ENCODE assay signal across 18 mouse cellular contexts in the genomic region with DNA sequence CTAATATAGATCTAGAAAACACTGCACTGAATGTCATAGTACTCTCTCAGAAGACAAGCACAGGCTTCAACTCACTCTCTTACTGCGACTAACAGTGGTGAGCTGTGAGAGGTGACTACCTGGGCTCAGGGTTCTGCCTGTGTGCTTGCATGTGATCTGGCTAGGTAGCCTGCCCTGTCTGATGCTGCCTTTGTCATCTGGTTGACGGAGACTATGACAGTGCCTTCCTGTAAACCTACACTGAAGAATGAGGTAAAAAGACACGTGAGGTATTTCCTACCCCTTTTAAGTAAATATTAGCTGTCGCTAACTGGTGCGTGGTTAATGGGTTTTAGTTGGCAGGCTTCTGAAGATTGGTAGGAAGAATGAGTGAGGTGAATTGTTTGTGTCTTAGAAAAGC.
DNase-seq lines count a peak whose midpoint lies in the region; ATAC-seq and TF ChIP-seq lines count a peak whose summit lies in the region.
"Had no signal": no experiment of that assay in that cellular context is flagged by ENCODE, and none has a peak within 500 bp of the region (broad histone marks: within the 10 kb centered on the region; RNA-seq: fewer than 3 reads in every experiment).

No protein-coding gene starts in this region.

- no peak for DNase-seq in hindbrain, postnatal 0 days (ENCODE audit: low spot score)
- no peak for DNase-seq in limb, embryonic 10.5 days (ENCODE audit: low spot score)
- DNase-seq in thymus, postnatal 36 days: no peak
- no peak for DNase-seq in heart, postnatal 25 days (ENCODE audit: low spot score)
- DNase-seq: adrenal gland, postnatal 14 days; cerebellum, adult 18-20 months; cerebellum, postnatal 36 days; gastrocnemius, adult 2 months; heart, adult 2 months; lung, adult 18-20 months; right cerebral cortex, postnatal 25 days had no signal

- no peak overlapping the region for H3K4me2 ChIP-seq in hindbrain, embryonic 12.5 days (replicated peaks)
- no peak overlapping the region for H3K4me2 ChIP-seq in hindbrain, postnatal 0 days (ENCODE audit: low read depth, low read length)
- no peak overlapping the region for H3K4me2 ChIP-seq in limb, embryonic 12.5 days
- no peak overlapping the region for H3K4me2 ChIP-seq in embryonic facial prominence, embryonic 12.5 days (replicated peaks)
- no peak overlapping the region for H3K4me2 ChIP-seq in forebrain, embryonic 15.5 days (replicated peaks)
- H3K4me2 ChIP-seq: hindbrain, embryonic 14.5 days; neural tube, embryonic 13.5 days had no signal

- H3K27me3 ChIP-seq in hindbrain, embryonic 12.5 days: no peaks in the 10 kb centered on the region
- H3K27me3 ChIP-seq in hindbrain, postnatal 0 days (ENCODE audit: insufficient read depth, low read length): no peaks in the 10 kb centered on the region
- H3K27me3 ChIP-seq in limb, embryonic 12.5 days: no peaks in the 10 kb centered on the region
- no peaks in the 10 kb centered on the region for H3K27me3 ChIP-seq in limb, embryonic 10.5 days (ENCODE audit: low read depth, poor library complexity, severe bottlenecking)
- H3K27me3 ChIP-seq in embryonic facial prominence, embryonic 12.5 days: no peaks in the 10 kb centered on the region
- no peaks in the 10 kb centered on the region for H3K27me3 ChIP-seq in forebrain, embryonic 15.5 days
- H3K27me3 ChIP-seq: neural tube, embryonic 13.5 days had no signal

- H3K9ac ChIP-seq in hindbrain, embryonic 12.5 days: no peak overlapping the region
- no peak overlapping the region for H3K9ac ChIP-seq in hindbrain, postnatal 0 days (replicated peaks; ENCODE audit: low read length)
- no peak overlapping the region for H3K9ac ChIP-seq in limb, embryonic 12.5 days (replicated peaks)
- no peak overlapping the region for H3K9ac ChIP-seq in embryonic facial prominence, embryonic 12.5 days
- H3K9ac ChIP-seq in forebrain, embryonic 15.5 days (replicated peaks): no peak overlapping the region
- H3K9ac ChIP-seq: hindbrain, embryonic 14.5 days; neural tube, embryonic 13.5 days had no signal

- 75% methylated on average over 5 of the region's 5 CpGs for WGBS in hindbrain, embryonic 12.5 days
- 55% methylated on average over 5 of the region's 5 CpGs for WGBS in hindbrain, postnatal 0 days
- 58% methylated on average over 5 of the region's 5 CpGs for WGBS in limb, embryonic 12.5 days
- WGBS in limb, embryonic 10.5 days: 69% methylated on average over 5 of the region's 5 CpGs
- WGBS in embryonic facial prominence, embryonic 12.5 days: 56% methylated on average over 5 of the region's 5 CpGs
- WGBS in forebrain, embryonic 15.5 days: 20% methylated on average over 5 of the region's 5 CpGs

- H3K4me3 ChIP-seq in hindbrain, embryonic 12.5 days: no peak overlapping the region
- H3K4me3 ChIP-seq in hindbrain, postnatal 0 days (ENCODE audit: low read length): no peak overlapping the region
- no peak overlapping the region for H3K4me3 ChIP-seq in limb, embryonic 12.5 days (replicated peaks)
- H3K4me3 ChIP-seq in limb, embryonic 10.5 days: no peak overlapping the region
- H3K4me3 ChIP-seq in embryonic facial prominence, embryonic 12.5 days: no peak overlapping the region
- H3K4me3 ChIP-seq in forebrain, embryonic 15.5 days: no peak overlapping the region
- H3K4me3 ChIP-seq: gastrocnemius, adult 2 months; heart, adult 2 months; neural tube, embryonic 13.5 days had no signal

- H3K27ac ChIP-seq in hindbrain, embryonic 12.5 days: no peak overlapping the region
- H3K27ac ChIP-seq in hindbrain, postnatal 0 days: no peak overlapping the region
- H3K27ac ChIP-seq in limb, embryonic 12.5 days: no peak overlapping the region
- H3K27ac ChIP-seq in limb, embryonic 10.5 days: no peak overlapping the region
- no peak overlapping the region for H3K27ac ChIP-seq in embryonic facial prominence, embryonic 12.5 days
- H3K27ac ChIP-seq in forebrain, embryonic 15.5 days (replicated peaks): no peak overlapping the region
- H3K27ac ChIP-seq: gastrocnemius, adult 2 months; heart, adult 2 months; hindbrain, embryonic 14.5 days; neural tube, embryonic 13.5 days had no signal

- peaks cover 27% of the 10 kb centered on the region for H3K4me1 ChIP-seq in hindbrain, embryonic 12.5 days
- no peaks in the 10 kb centered on the region for H3K4me1 ChIP-seq in hindbrain, postnatal 0 days (ENCODE audit: insufficient read depth, low read length)
- H3K4me1 ChIP-seq in limb, embryonic 12.5 days (replicated peaks): peaks cover 32% of the 10 kb centered on the region
- H3K4me1 ChIP-seq in limb, embryonic 10.5 days: peaks cover 36% of the 10 kb centered on the region
- H3K4me1 ChIP-seq in embryonic facial prominence, embryonic 12.5 days: peaks cover 28% of the 10 kb centered on the region
- H3K4me1 ChIP-seq in forebrain, embryonic 15.5 days: peaks cover 29% of the 10 kb centered on the region

- no peaks in the 10 kb centered on the region for H3K9me3 ChIP-seq in hindbrain, embryonic 12.5 days (replicated peaks)
- H3K9me3 ChIP-seq in hindbrain, postnatal 0 days (ENCODE audit: low read length): no peaks in the 10 kb centered on the region
- no peaks in the 10 kb centered on the region for H3K9me3 ChIP-seq in limb, embryonic 12.5 days
- H3K9me3 ChIP-seq in limb, embryonic 10.5 days (replicated peaks): no peaks in the 10 kb centered on the region
- no peaks in the 10 kb centered on the region for H3K9me3 ChIP-seq in embryonic facial prominence, embryonic 12.5 days
- no peaks in the 10 kb centered on the region for H3K9me3 ChIP-seq in forebrain, embryonic 15.5 days
- H3K9me3 ChIP-seq: neural tube, embryonic 13.5 days had no signal

- intact Hi-C loops in heart, postnatal 25 days (cut with DNase I): no loop called here

- no peak for TF ChIP-seq CTCF in hindbrain, postnatal 0 days (IDR thresholded peaks at IDR 0.05; ENCODE audit: low read depth)

- H3K36me3 ChIP-seq in hindbrain, embryonic 12.5 days: no peaks in the 10 kb centered on the region
- H3K36me3 ChIP-seq in hindbrain, postnatal 0 days (ENCODE audit: insufficient read depth, low read length): no peaks in the 10 kb centered on the region
- no peaks in the 10 kb centered on the region for H3K36me3 ChIP-seq in limb, embryonic 12.5 days
- peaks cover 7% of the 10 kb centered on the region; the same call in 1 of the 2 replicates for H3K36me3 ChIP-seq in limb, embryonic 10.5 days
- H3K36me3 ChIP-seq in embryonic facial prominence, embryonic 12.5 days: no peaks in the 10 kb centered on the region
- no peaks in the 10 kb centered on the region for H3K36me3 ChIP-seq in forebrain, embryonic 15.5 days
- H3K36me3 ChIP-seq: neural tube, embryonic 13.5 days had no signal

- ATAC-seq in hindbrain, embryonic 12.5 days (ENCODE audit: low FRiP score): peak; percentile 14; the same call in 1 of the 2 replicates
- no peak for ATAC-seq in hindbrain, postnatal 0 days
- ATAC-seq in limb, embryonic 12.5 days (ENCODE audit: insufficient number of reproducible peaks, insufficient read depth, low FRiP score, low TSS enrichment, low read depth): peak; percentile 38; the same call in 1 of the 2 replicates
- ATAC-seq in embryonic facial prominence, embryonic 12.5 days (ENCODE audit: insufficient number of reproducible peaks, insufficient read depth, low FRiP score, low TSS enrichment): 0 out of 2 replicates have a peak, but pooled peaks have one; percentile 58
- ATAC-seq in forebrain, embryonic 15.5 days (replicated peaks): 0 out of 2 replicates have a peak, but pooled peaks have one; percentile 30
- ATAC-seq: activated CD4-positive, CD25-positive, alpha-beta regulatory T cell, adult 4 months had no signal
